Mouse (Mus musculus): ENCODE data around the gene Zfp653. TPM values are rescaled to one million over a fixed set of nuclear protein-coding genes. Genes with fewer than 3 reads are reported as not detected.

Zfp653 gene
- polyA plus RNA-seq, 1 experiment, result 8.6 TPM

GRCm38 (mm10) chr9:22047329-22047728, 23.8 kb downstream of the Zfp653 start:
- 52% methylated on average over 9 of the region's 9 CpGs for WGBS
- no peak for DNase-seq (ENCODE audit: low read depth, low spot score)

GRCm38 (mm10) chr9:22041832-22042231, 29.3 kb downstream of the Zfp653 start:
- WGBS, result 60% methylated on average over 2 of the region's 2 CpGs
- DNase-seq (ENCODE audit: low read depth, low spot score), result no peak

- no peak for DNase-seq (ENCODE audit: low read depth, low spot score)
- 44% methylated on average over 10 of the region's 10 CpGs for WGBS
Measured at GRCm38 (mm10) chr9:22037826-22038225, 33.4 kb downstream of the Zfp653 start.

GRCm38 (mm10) chr9:22035300-22036044, 35.7 kb downstream of the Zfp653 start:
- WGBS, result 72% methylated on average over 6 of the region's 6 CpGs
- DNase-seq (ENCODE audit: low read depth, low spot score), result no peak

- DNase-seq (ENCODE audit: low read depth, low spot score), result no peak
- 92% methylated on average over 9 of the region's 9 CpGs for WGBS
Measured at GRCm38 (mm10) chr9:22030386-22030785, 40.8 kb downstream of the Zfp653 start.

GRCm38 (mm10) chr9:22028467-22028866, 42.7 kb downstream of the Zfp653 start:
- WGBS, result 44% methylated on average over 7 of the region's 7 CpGs
- no peak for DNase-seq (ENCODE audit: low read depth, low spot score)

- DNase-seq (ENCODE audit: low read depth, low spot score), result no peak
- WGBS, result 55% methylated on average over 8 of the region's 8 CpGs
Measured at GRCm38 (mm10) chr9:22024592-22024991, 46.6 kb downstream of the Zfp653 start.

GRCm38 (mm10) chr9:22017208-22017825, 53.9 kb downstream of the Zfp653 start:
- 60% methylated on average over 7 of the region's 7 CpGs for WGBS
- DNase-seq (ENCODE audit: low read depth, low spot score), result no peak

GRCm38 (mm10) chr9:22016245-22016644, 54.9 kb downstream of the Zfp653 start:
- WGBS, result 74% methylated on average over 10 of the region's 10 CpGs
- DNase-seq (ENCODE audit: low read depth, low spot score), result no peak

GRCm38 (mm10) chr9:22012731-22013130, 58.4 kb downstream of the Zfp653 start:
- no peak for DNase-seq (ENCODE audit: low read depth, low spot score)
- WGBS, result 91% methylated on average over 13 of the region's 13 CpGs

GRCm38 (mm10) chr9:22011055-22011454, 60.1 kb downstream of the Zfp653 start:
- WGBS, result 83% methylated on average over 5 of the region's 5 CpGs

More at GRCm38 (mm10) chr9:22011055-22011454, 60.1 kb downstream of the Zfp653 start:
- no peak for DNase-seq (ENCODE audit: low read depth, low spot score)

Other genes with a start within 250 kb of the Zfp653 start
- gene Angptl8, start 235.9 kb downstream of the Zfp653 start, polyA plus RNA-seq (2012; rRNA removed), result 6.2 and 7.6 TPM in 2 replicates
- gene Dock6, start 218.7 kb downstream of the Zfp653 start, polyA plus RNA-seq (2012; rRNA removed), result 52.5 and 66.4 TPM in 2 replicates
- 70.2 and 84.5 TPM in 2 replicates for gene Rab3d, start 153.2 kb downstream of the Zfp653 start, polyA plus RNA-seq (2012; rRNA removed)
- gene Ccdc159, start 143.9 kb downstream of the Zfp653 start, polyA plus RNA-seq (2012; rRNA removed), result 0.98 and 1.9 TPM in 2 replicates
- gene Tmem205, start 143.8 kb downstream of the Zfp653 start, polyA plus RNA-seq (2012; rRNA removed), result 101 and 102 TPM in 2 replicates
- gene Plppr2, start 134.3 kb downstream of the Zfp653 start, polyA plus RNA-seq (2012; rRNA removed), result 2.9 and 3.1 TPM in 2 replicates
- 7.4 and 8.0 TPM in 2 replicates for gene Swsap1, start 115.6 kb downstream of the Zfp653 start, polyA plus RNA-seq (2012; rRNA removed)
- 1.1 and 1.8 TPM in 2 replicates for gene Epor, start 107.9 kb downstream of the Zfp653 start, polyA plus RNA-seq (2012; rRNA removed)
- gene Rgl3, start 81.9 kb downstream of the Zfp653 start, polyA plus RNA-seq (2012; rRNA removed), result 1.9 and 2.4 TPM in 2 replicates
- gene Ccdc151, start 68.7 kb downstream of the Zfp653 start, polyA plus RNA-seq (2012; rRNA removed), result 0.14 and 0.15 TPM in 2 replicates
- 127 and 130 TPM in 2 replicates for gene Prkcsh, start 68.6 kb downstream of the Zfp653 start, polyA plus RNA-seq (2012; rRNA removed)
- 0.29 and 0.47 TPM in 2 replicates for gene Elavl3, start 19.4 kb downstream of the Zfp653 start, polyA plus RNA-seq (2012; rRNA removed)
- gene Gm49318, start 117 bp downstream of the Zfp653 start, polyA plus RNA-seq (2012; rRNA removed), result not detected in 2 replicates
- 47.7 and 48.6 TPM in 2 replicates for gene Ecsit, start 14.1 kb upstream of the Zfp653 start, polyA plus RNA-seq (2012; rRNA removed)
- gene Cnn1, start 27.8 kb upstream of the Zfp653 start, polyA plus RNA-seq (2012; rRNA removed), result 253 and 296 TPM in 2 replicates
- 120 and 148 TPM in 2 replicates for gene Elof1, start 45.8 kb upstream of the Zfp653 start, polyA plus RNA-seq (2012; rRNA removed)
- 233 and 244 TPM in 2 replicates for gene Acp5, start 64.3 kb upstream of the Zfp653 start, polyA plus RNA-seq (2012; rRNA removed)
- gene Pigyl, start 85.5 kb upstream of the Zfp653 start, polyA plus RNA-seq (2012; rRNA removed), result 45.9 and 50.1 TPM in 2 replicates
- gene Zfp872, start 116.7 kb upstream of the Zfp653 start, polyA plus RNA-seq (2012; rRNA removed), result not detected in 2 replicates
- gene Zfp809, start 154.3 kb upstream of the Zfp653 start, polyA plus RNA-seq (2012; rRNA removed), result 5.8 and 11.2 TPM in 2 replicates
- gene Zfp599, start 188.5 kb upstream of the Zfp653 start, polyA plus RNA-seq (2012; rRNA removed), result 0.57 and 0.67 TPM in 2 replicates
- 2.8 and 4.9 TPM in 2 replicates for gene Zfp810, start 236.3 kb upstream of the Zfp653 start, polyA plus RNA-seq (2012; rRNA removed)

All from large intestine, adult 2 months (tissue).